Mouse (Mus musculus) MEL (cell line): ENCODE measurements around the gene Eef1akmt2. TPM values are rescaled to one million over a fixed set of nuclear protein-coding genes. Genes with fewer than 3 reads are reported as not detected.

ENCODE experiments used
- DNase-seq: peaks from one replicate; pipeline ENCODE4 v3.0.0; 2011; ENCODE audit warnings: low read depth, low spot score
- H3K27ac ChIP-seq: 2 replicates; pipeline ENCODE4 v1.5.1; 2012; ENCODE audit warnings: low read depth, mild to moderate bottlenecking, control low read depth, low read length, moderate library complexity; ENCODE audit not compliant: control insufficient read depth
- H3K27me3 ChIP-seq, 2 experiments: fragments of 150-350 bp in 1 of 2; sonication (generic) in 1 of 2; 2 replicates each; pipeline ENCODE4 v1.6.1; 2012; ENCODE audit warnings: low read length in 2 of 2, mild to moderate bottlenecking in 2 of 2, improper control_type of control experiment in 1 of 2, moderate library complexity in 1 of 2; ENCODE audit not compliant: insufficient read depth in 2 of 2, control insufficient read depth in 1 of 2
- H3K36me3 ChIP-seq, 2 experiments: 2 replicates each; pipeline ENCODE4 v1.6.1; 2012 to 2014; ENCODE audit warnings: low read length in 2 of 2, improper control_type of control experiment in 1 of 2, inconsistent platforms in 1 of 2, mild to moderate bottlenecking in 1 of 2; ENCODE audit not compliant: insufficient read depth in 2 of 2, control insufficient read depth in 1 of 2
- H3K4me1 ChIP-seq, 2 experiments: fragments of 150-350 bp in 1 of 2; sonication (generic) in 1 of 2; 2 replicates each; pipeline ENCODE4 v1.6.1; 2012; ENCODE audit warnings: low read length in 2 of 2, improper control_type of control experiment in 1 of 2, mild to moderate bottlenecking in 1 of 2; ENCODE audit not compliant: insufficient read depth in 2 of 2, control insufficient read depth in 1 of 2
- H3K4me3 ChIP-seq, 2 experiments: fragments of 150-350 bp in 1 of 2; sonication (generic) in 1 of 2; 2 replicates each; pipeline ENCODE4 v1.5.1; 2012; ENCODE audit warnings: low read depth in 2 of 2, low read length in 2 of 2, mild to moderate bottlenecking in 2 of 2, moderate library complexity in 2 of 2, control low read depth in 1 of 2, improper control_type of control experiment in 1 of 2; ENCODE audit not compliant: control insufficient read depth in 1 of 2, insufficient read depth in 1 of 2
- H3K79me2 ChIP-seq: 2 replicates; pipeline ENCODE4 v1.6.1; 2012; ENCODE audit warnings: mild to moderate bottlenecking, low read length, moderate library complexity; ENCODE audit not compliant: control insufficient read depth, poor library complexity, insufficient read depth
- H3K9ac ChIP-seq: 2 replicates; pipeline ENCODE4 v1.6.1; 2012; ENCODE audit warnings: low read depth, mild to moderate bottlenecking, control low read depth, low read length, moderate library complexity; ENCODE audit not compliant: control insufficient read depth, poor library complexity, severe bottlenecking
- H3K9me3 ChIP-seq: fragments of 150-350 bp; sonication (generic); replicated peaks from 2 replicates; pipeline ENCODE4 v1.6.1; 2012; ENCODE audit warnings: mild to moderate bottlenecking, low read length, improper control_type of control experiment, moderate library complexity; ENCODE audit not compliant: insufficient read depth
- BHLHE40 ChIP-seq: IDR thresholded peaks from 2 replicates; pipeline ENCODE4 v1.6.1; 2012; ENCODE audit warnings: low read depth, mild to moderate bottlenecking, inconsistent platforms, low read length, improper control_type of control experiment, borderline replicate concordance
- CTCF ChIP-seq, 3 experiments: IDR thresholded peaks in 2 of 3; conservative IDR thresholded peaks in 1 of 3; 2 replicates each; pipeline ENCODE4 v1.5.1; 2011 to 2012; ENCODE audit warnings: low read length in 3 of 3, low read depth in 2 of 3, mild to moderate bottlenecking in 2 of 3, improper control_type of control experiment in 1 of 3, inconsistent platforms in 1 of 3, mixed read lengths in 1 of 3, moderate library complexity in 1 of 3; ENCODE audit not compliant: control insufficient read depth in 1 of 3, insufficient read depth in 1 of 3, poor library complexity in 1 of 3, severe bottlenecking in 1 of 3
- EP300 ChIP-seq, 2 experiments: IDR thresholded peaks; 2 replicates each; pipeline ENCODE4 v1.6.1; 2011; ENCODE audit warnings: improper control_type of control experiment in 2 of 2, low read length in 2 of 2, low read depth in 1 of 2, mild to moderate bottlenecking in 1 of 2
- ETS1 ChIP-seq: IDR thresholded peaks from 2 replicates; pipeline ENCODE4 v1.6.1; 2012; ENCODE audit warnings: low read depth, mild to moderate bottlenecking, inconsistent platforms, low read length, improper control_type of control experiment, moderate library complexity
- GATA1 ChIP-seq: IDR thresholded peaks from 2 replicates; pipeline ENCODE4 v1.6.1; 2011; ENCODE audit warnings: low read depth, low read length, improper control_type of control experiment
- KAT2A ChIP-seq: conservative IDR thresholded peaks from 2 replicates; pipeline ENCODE4 v1.6.1; 2012; ENCODE audit warnings: low read depth, low read length, improper control_type of control experiment, inconsistent platforms
- MAFK ChIP-seq: IDR thresholded peaks from 2 replicates; pipeline ENCODE4 v1.6.1; 2011; ENCODE audit warnings: low read depth, mild to moderate bottlenecking, low read length, improper control_type of control experiment, borderline replicate concordance
- MAX ChIP-seq: IDR thresholded peaks from 2 replicates; pipeline ENCODE4 v1.6.1; 2011; ENCODE audit warnings: low read length, improper control_type of control experiment
- MAZ ChIP-seq: IDR thresholded peaks from 2 replicates; pipeline ENCODE4 v1.6.1; 2012; ENCODE audit warnings: low read depth, mild to moderate bottlenecking, inconsistent platforms, low read length, improper control_type of control experiment
- MEF2A ChIP-seq: IDR thresholded peaks from 2 replicates; pipeline ENCODE4 v1.6.1; 2014; ENCODE audit warnings: low read depth, mild to moderate bottlenecking, inconsistent platforms, low read length, improper control_type of control experiment; ENCODE audit not compliant: poor library complexity, insufficient replicate concordance, severe bottlenecking; ENCODE audit errors: extremely low read depth
- MXI1 ChIP-seq: IDR thresholded peaks from 2 replicates; pipeline ENCODE4 v1.6.1; 2011; ENCODE audit warnings: mild to moderate bottlenecking, low read depth, low read length, improper control_type of control experiment
- MYC ChIP-seq: IDR thresholded peaks from 2 replicates; pipeline ENCODE4 v1.6.1; 2011; ENCODE audit warnings: low read depth, mild to moderate bottlenecking, low read length, improper control_type of control experiment, moderate library complexity
- NRF1 ChIP-seq: IDR thresholded peaks from 2 replicates; pipeline ENCODE4 v1.6.1; 2014; ENCODE audit warnings: low read depth, mild to moderate bottlenecking, inconsistent platforms, low read length, improper control_type of control experiment, moderate library complexity; ENCODE audit not compliant: poor library complexity, insufficient read depth, severe bottlenecking
- POLR2A ChIP-seq, 2 experiments: IDR thresholded peaks; 2 replicates each; pipeline ENCODE4 v1.6.1; 2011 to 2012; ENCODE audit warnings: low read length in 2 of 2, mild to moderate bottlenecking in 2 of 2, control low read depth in 1 of 2, improper control_type of control experiment in 1 of 2, low read depth in 1 of 2, moderate library complexity in 1 of 2; ENCODE audit not compliant: control insufficient read depth in 1 of 2, insufficient read depth in 1 of 2, poor library complexity in 1 of 2
- POLR2AphosphoS2 ChIP-seq: IDR thresholded peaks from 2 replicates; pipeline ENCODE4 v1.6.1; 2011; ENCODE audit warnings: low read length, improper control_type of control experiment
- RCOR1 ChIP-seq: IDR thresholded peaks from 2 replicates; pipeline ENCODE4 v1.6.1; 2012; ENCODE audit warnings: low read depth, mild to moderate bottlenecking, inconsistent platforms, low read length, improper control_type of control experiment
- TAL1 ChIP-seq: IDR thresholded peaks from 2 replicates; pipeline ENCODE4 v1.6.1; 2012; ENCODE audit warnings: mild to moderate bottlenecking, inconsistent platforms, low read length, moderate library complexity, mixed read lengths
- TBP ChIP-seq: IDR thresholded peaks from 2 replicates; pipeline ENCODE4 v1.8.0; 2011; ENCODE audit warnings: low read depth, low read length, improper control_type of control experiment
- TCF12 ChIP-seq: IDR thresholded peaks from 2 replicates; pipeline ENCODE4 v1.6.1; 2014; ENCODE audit warnings: low read depth, mild to moderate bottlenecking, inconsistent platforms, low read length, improper control_type of control experiment, moderate library complexity
- USF1 ChIP-seq: IDR thresholded peaks from 2 replicates; pipeline ENCODE4 v1.6.1; 2014; ENCODE audit warnings: low read depth, mild to moderate bottlenecking, inconsistent platforms, low read length, improper control_type of control experiment, moderate library complexity
- USF2 ChIP-seq, 2 experiments: IDR thresholded peaks; 2 replicates each; pipeline ENCODE4 v1.6.1; 2011 to 2012; ENCODE audit warnings: improper control_type of control experiment in 2 of 2, low read length in 2 of 2, borderline replicate concordance in 1 of 2, inconsistent platforms in 1 of 2, low read depth in 1 of 2, mild to moderate bottlenecking in 1 of 2; ENCODE audit not compliant: insufficient read depth in 1 of 2
- ZKSCAN1 ChIP-seq: IDR thresholded peaks from 2 replicates; pipeline ENCODE4 v1.6.1; 2012; ENCODE audit warnings: low read depth, mild to moderate bottlenecking, inconsistent platforms, low read length, improper control_type of control experiment, moderate library complexity
- ZMIZ1 ChIP-seq: IDR thresholded peaks from 2 replicates; pipeline ENCODE4 v1.6.1; 2012; ENCODE audit warnings: low read depth, mild to moderate bottlenecking, inconsistent platforms, low read length, improper control_type of control experiment, moderate library complexity
- ZNF384 ChIP-seq: IDR thresholded peaks from 2 replicates; pipeline ENCODE4 v1.6.1; 2012; ENCODE audit warnings: low read depth, mild to moderate bottlenecking, inconsistent platforms, low read length, improper control_type of control experiment
- polyA plus RNA-seq, 2 experiments: library from polyadenylated mRNA; stranded (reverse) in 1 of 2; unstranded in 1 of 2; fragments of >175 nt in 1 of 2; fragments of >200 nt in 1 of 2; gene quantifications; 2 replicates each; pipeline versions ENCODE4 v1.2.1 to v1.2.4; 2012; ENCODE audit warnings: low replicate concordance in 2 of 2, low read depth in 1 of 2; ENCODE audit not compliant: insufficient read length in 2 of 2, insufficient read depth in 1 of 2, missing spikeins in 1 of 2
- total RNA-seq: library from RNA; depleted of rRNA; stranded (reverse); fragments of 300-350 nt; gene quantifications from 2 replicates; pipeline ENCODE4 v1.2.3, GENCODE M21; 2012

Gene Eef1akmt2
- total and polyA plus RNA-seq, 3 experiments = 26.9 to 330 (median 27.0) TPM

GRCm38 (mm10) chr7:132804461-132804860, 48.0 kb downstream of the Eef1akmt2 start:
- no peak for DNase-seq
- H3K4me1 ChIP-seq = peaks cover 12 to 25% of the 10 kb centered on the region in 2 experiments
- H3K9me3 ChIP-seq = no peaks in the 10 kb centered on the region
- H3K9ac ChIP-seq = peak overlapping the region; percentile 12
- H3K36me3 ChIP-seq = peaks cover 0 to 20% of the 10 kb centered on the region in 2 experiments; a peak in 2 of 4 replicates
- no peak overlapping the region; a peak in 1 of 4 replicates for H3K4me3 ChIP-seq
- peaks cover 21% of the 10 kb centered on the region for H3K79me2 ChIP-seq
- no peaks in the 10 kb centered on the region for H3K27me3 ChIP-seq
- TF ChIP-seq KAT2A = no peak
- no peak for TF ChIP-seq ZNF384
- TF ChIP-seq ETS1 = no peak
- TF ChIP-seq USF1 = no peak
- TF ChIP-seq RCOR1 = no peak
- no peak for TF ChIP-seq ZMIZ1
- no peak for TF ChIP-seq MYC
- peak overlapping the region; percentile 40 for H3K27ac ChIP-seq

GRCm38 (mm10) chr7:132803962-132804361, 48.5 kb downstream of the Eef1akmt2 start:
- peak; percentile 87 for DNase-seq

More at GRCm38 (mm10) chr7:132803962-132804361, 48.5 kb downstream of the Eef1akmt2 start:
- Histone ChIP-seq H3K4me3 (no peak overlapping the region), H3K36me3 (peaks cover 0 to 20% of the 10 kb centered on the region in 2 experiments; a peak in 2 of 4 replicates), H3K4me1 (peaks cover 12 to 25% of the 10 kb centered on the region in 2 experiments), H3K9me3 (no peaks in the 10 kb centered on the region), H3K27me3 (no peaks in the 10 kb centered on the region), H3K9ac (no peak overlapping the region; the same call in 1 of the 2 replicates), H3K79me2 (peaks cover 17% of the 10 kb centered on the region), H3K27ac (peak overlapping the region; percentile 40)
- TF ChIP-seq CTCF (IDR thresholded peaks at IDR 0.05 in 2 of 3, conservative IDR thresholded peaks at IDR 0.05 in 1 of 3; ENCODE audit: control insufficient read depth in 1 of 3, insufficient read depth in 1 of 3, low read depth in 2 of 3, low read length in 3 of 3, poor library complexity in 1 of 3, severe bottlenecking in 1 of 3) (no peak), MAFK (no peak), MAZ (no peak), EP300 (IDR thresholded peaks at IDR 0.05; ENCODE audit: low read depth in 1 of 2, low read length in 2 of 2) (no peak), POLR2AphosphoS2 (no peak), NRF1 (no peak), TCF12 (no peak), TAL1 (no peak), ETS1 (no peak), ZKSCAN1 (no peak), USF2 (IDR thresholded peaks at IDR 0.05; ENCODE audit: borderline replicate concordance in 1 of 2, insufficient read depth in 1 of 2, low read depth in 1 of 2, low read length in 2 of 2) (no peak), GATA1 (no peak), MEF2A (no peak), ZNF384 (no peak), MXI1 (no peak), BHLHE40 (no peak), MAX (no peak), TBP (no peak), POLR2A (IDR thresholded peaks at IDR 0.05; ENCODE audit: control insufficient read depth in 1 of 2, insufficient read depth in 1 of 2, low read depth in 1 of 2, low read length in 2 of 2, poor library complexity in 1 of 2) (no peak)
